Mouse (Mus musculus) heart, embryonic 11.5 days (tissue): Measurements from ENCODE around the gene Gdpd1. TPM values are rescaled to one million over a fixed set of nuclear protein-coding genes. Genes with fewer than 3 reads are reported as not detected.
A peak's percentile ranks its signal among the peaks of the same experiment; 100 is the strongest.

Source experiments
- ATAC-seq: fragments of 200-750 bp; cut with Nextera tagmentation; replicated peaks from 2 replicates; pipeline ENCODE4 v1.8.0; 2017; ENCODE audit warnings: moderate library complexity; ENCODE audit not compliant: insufficient number of reproducible peaks, low FRiP score, low TSS enrichment
- H3K27ac ChIP-seq: fragments of 300-500 bp; sonication (generic); 2 replicates; pipeline ENCODE4 v1.5.1; 2014; ENCODE audit warnings: mild to moderate bottlenecking, low read depth, low read length
- H3K27me3 ChIP-seq: fragments of 300-500 bp; sonication (generic); 2 replicates; pipeline ENCODE4 v1.6.1; 2014; ENCODE audit warnings: mild to moderate bottlenecking, low read length, mixed read lengths; ENCODE audit not compliant: control insufficient read depth, insufficient read depth
- H3K36me3 ChIP-seq: fragments of 300-500 bp; sonication (generic); 2 replicates; pipeline ENCODE4 v1.6.1; 2014; ENCODE audit warnings: mild to moderate bottlenecking, low read length, moderate library complexity, mixed read lengths; ENCODE audit not compliant: control insufficient read depth, insufficient read depth
- H3K4me1 ChIP-seq: fragments of 300-500 bp; sonication (generic); 2 replicates; pipeline ENCODE4 v1.6.1; 2014; ENCODE audit warnings: low read length; ENCODE audit not compliant: control insufficient read depth, insufficient read depth
- H3K4me2 ChIP-seq: fragments of 300-500 bp; sonication (generic); 2 replicates; pipeline ENCODE4 v1.6.1; 2014; ENCODE audit warnings: mild to moderate bottlenecking, moderate library complexity
- H3K4me3 ChIP-seq: fragments of 300-500 bp; sonication (generic); 2 replicates; pipeline ENCODE4 v1.5.1; 2014; ENCODE audit warnings: low read depth, low read length
- H3K9ac ChIP-seq: fragments of 300-500 bp; sonication (generic); 2 replicates; pipeline ENCODE4 v1.6.1; 2014; ENCODE audit warnings: mild to moderate bottlenecking, low read depth, low read length, moderate library complexity
- H3K9me3 ChIP-seq: fragments of 300-500 bp; sonication (generic); replicated peaks from 2 replicates; pipeline ENCODE4 v1.6.1; 2016; ENCODE audit warnings: low read length; ENCODE audit not compliant: control insufficient read depth
- WGBS: fragments of 180-500 bp; shearing (Covaris S2); extraction: QIAGEN DNeasy Blood & Tissue Kit; methylation state at CpG from one replicate; pipeline ENCODE4 v1.1.7; 2014; ENCODE audit not compliant: insufficient replicate concordance; 5-methylcytosine and 5-hydroxymethylcytosine counted together
- microRNA counts: library from miRNA; unstranded; fragments of <30 nt; microRNA quantifications from one replicate; lab custom pipeline; 2015
- microRNA-seq: library from miRNA; unstranded; fragments of <30 nt; microRNA quantifications from one replicate; pipeline ENCODE4, GENCODE M21; 2016; ENCODE audit warnings: borderline number of aligned reads
- polyA plus RNA-seq: library from polyadenylated mRNA; unstranded; fragments of >200 nt; fragmentation: Nextera tagmentation; extraction: Ambion mirVana; gene quantifications from 2 replicates; pipeline ENCODE4 v1.2.1, GENCODE M21; 2014

The Gdpd1 gene
- polyA plus RNA-seq, 1 experiment from 2014 or later, result 20.6 TPM

GRCm38 (mm10) chr11:86992461-86992988 lies 81.3 kb downstream of the Gdpd1 start:
- peak overlapping the region; percentile 78 for H3K4me2 ChIP-seq
- H3K9me3 ChIP-seq, result no peaks in the 10 kb centered on the region
- 2% methylated on average over 13 of the region's 13 CpGs for WGBS
- peak overlapping the region; percentile 96 for H3K27ac ChIP-seq
- H3K36me3 ChIP-seq, result no peaks in the 10 kb centered on the region
- H3K4me1 ChIP-seq, result peaks cover 39% of the 10 kb centered on the region
- no peak for ATAC-seq
- no peaks in the 10 kb centered on the region for H3K27me3 ChIP-seq
- peak overlapping the region; percentile 90 for H3K9ac ChIP-seq
- peak overlapping the region; percentile 93 for H3K4me3 ChIP-seq

- Histone ChIP-seq H3K9me3 (no peaks in the 10 kb centered on the region), H3K36me3 (no peaks in the 10 kb centered on the region), H3K4me1 (peaks cover 39% of the 10 kb centered on the region), H3K4me3 (peak overlapping the region; percentile 93; the same call in 1 of the 2 replicates), H3K9ac (no peak overlapping the region), H3K27ac (no peak overlapping the region), H3K27me3 (no peaks in the 10 kb centered on the region), H3K4me2 (peak overlapping the region; percentile 78)
- 84% methylated on average over 4 of the region's 4 CpGs for WGBS
- no peak for ATAC-seq
Observed at GRCm38 (mm10) chr11:86991241-86991640, 82.6 kb downstream of the Gdpd1 start.

GRCm38 (mm10) chr11:86990309-86990708 lies 83.6 kb downstream of the Gdpd1 start:
- 71% methylated on average over 3 of the region's 3 CpGs for WGBS

DNA sequence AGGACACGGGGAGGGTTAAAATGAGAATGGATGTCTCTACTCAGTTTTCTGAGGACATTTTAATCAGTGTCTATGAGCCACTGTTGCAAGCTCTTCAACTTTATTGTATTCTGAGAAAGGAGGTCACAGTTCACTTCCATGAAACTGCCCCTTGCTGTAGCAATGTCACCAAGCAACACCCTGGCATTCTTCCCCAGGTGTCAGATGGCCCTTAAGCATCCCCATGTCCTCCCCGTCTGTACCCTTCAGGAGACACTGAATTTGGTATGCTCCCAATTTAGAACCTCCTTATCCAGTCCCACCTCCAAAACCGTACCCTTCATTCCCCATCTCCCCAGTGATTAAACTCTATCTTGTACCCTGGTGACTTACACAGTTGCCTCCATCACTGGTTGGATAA lies 88.9 kb downstream of the Gdpd1 start:
- Histone ChIP-seq H3K36me3 (no peaks in the 10 kb centered on the region), H3K9me3 (no peaks in the 10 kb centered on the region), H3K4me1 (peaks cover 37% of the 10 kb centered on the region), H3K9ac (no peak overlapping the region), H3K4me2 (no peak overlapping the region), H3K27me3 (no peaks in the 10 kb centered on the region), H3K4me3 (no peak overlapping the region), H3K27ac (no peak overlapping the region)
- ATAC-seq, result no peak
- 49% methylated on average over 3 of the region's 3 CpGs for WGBS

More at GRCm38 (mm10) chr11:86990309-86990708, 83.6 kb downstream of the Gdpd1 start:
- H3K4me1 ChIP-seq, result peaks cover 41% of the 10 kb centered on the region
- H3K9me3 ChIP-seq, result no peaks in the 10 kb centered on the region
- 0 out of 2 replicates have a peak overlapping the region, but pooled peaks have one; percentile 47 for H3K9ac ChIP-seq
- no peak for ATAC-seq
- no peak overlapping the region for H3K27ac ChIP-seq
- H3K4me3 ChIP-seq, result 0 out of 2 replicates have a peak overlapping the region, but pooled peaks have one; percentile 4
- H3K27me3 ChIP-seq, result no peaks in the 10 kb centered on the region
- no peaks in the 10 kb centered on the region for H3K36me3 ChIP-seq
- H3K4me2 ChIP-seq, result peak overlapping the region; percentile 31; the same call in 1 of the 2 replicates

MicroRNA genes within 50 kb of the gene (microRNA counts, 519-probe panel; counts per million panel counts)
- 5,928 counts per million, percentile 72 among the panel's probes with 10 or more counts for microRNA mmu-miR-301a (lab: Ali Mortazavi, UCI)

Small RNA genes within 50 kb of the gene (microRNA-seq; reads per million reads assigned to microRNA genes)
- gene Mir301, result 1,017 reads per million, percentile 84 among the genes with 10 or more reads in this experiment

Other genes with a start within 250 kb of the Gdpd1 start
- gene Ypel2, start 80.4 kb downstream of the Gdpd1 start, polyA plus RNA-seq, result 16.8 and 23.9 TPM in 2 replicates
- 18.7 and 19.4 TPM in 2 replicates for gene Smg8, start 12.7 kb upstream of the Gdpd1 start, polyA plus RNA-seq
- 12.4 and 14.4 TPM in 2 replicates for gene Prr11, start 34.6 kb upstream of the Gdpd1 start, polyA plus RNA-seq
- gene Ska2, start 35.2 kb upstream of the Gdpd1 start, polyA plus RNA-seq, result 74.8 and 81.0 TPM in 2 replicates
- gene Trim37, start 53.0 kb upstream of the Gdpd1 start, polyA plus RNA-seq, result 23.2 and 24.5 TPM in 2 replicates